Mouse (Mus musculus) cerebellum, adult 2 months (tissue): ENCODE data around the gene Usf2. TPM values are rescaled to one million over a fixed set of nuclear protein-coding genes. Genes with fewer than 3 reads are reported as not detected.
"Not testable (repeated sequence)": the region's sequence is repeated elsewhere in the genome, so short reads cannot be mapped to it uniquely, and the experiment has no call there.

ENCODE experiments used
- DNase-seq, 2 experiments: peaks; one replicate each; pipeline ENCODE4 v3.0.0; 2021
- H3K27ac ChIP-seq: fragments of 200-500 bp; 2 replicates; pipeline ENCODE4 v1.5.1; 2012; ENCODE audit warnings: low read length, control low read depth, inconsistent platforms; ENCODE audit not compliant: insufficient read depth
- H3K27me3 ChIP-seq: fragments of 200-500 bp; 2 replicates; pipeline ENCODE4 v1.6.1; 2012; ENCODE audit warnings: inconsistent platforms, mild to moderate bottlenecking, low read length, moderate library complexity; ENCODE audit not compliant: control insufficient read depth, insufficient read depth
- H3K4me1 ChIP-seq: fragments of 200-500 bp; 2 replicates; pipeline ENCODE4 v1.6.1; 2011; ENCODE audit warnings: low read length; ENCODE audit not compliant: control insufficient read depth, insufficient read depth
- H3K4me3 ChIP-seq: fragments of 200-500 bp; replicated peaks from 2 replicates; pipeline ENCODE3; 2011; ENCODE audit warnings: mild to moderate bottlenecking, low read depth, low read length, control low read depth; ENCODE audit not compliant: insufficient read depth
- CTCF ChIP-seq: fragments of 200-500 bp; IDR thresholded peaks from 2 replicates; pipeline ENCODE4 v1.5.1; 2011; ENCODE audit warnings: low read depth, mild to moderate bottlenecking, control low read depth, low read length, moderate library complexity, borderline replicate concordance; ENCODE audit not compliant: insufficient read depth
- POLR2A ChIP-seq: fragments of 200-500 bp; IDR thresholded peaks from 2 replicates; pipeline ENCODE4 v1.6.1; 2011; ENCODE audit warnings: low read length, control low read depth, borderline replicate concordance; ENCODE audit not compliant: insufficient read depth
- WGBS: fragments of 180-500 bp; shearing (Covaris S2); methylation state at CpG from one replicate; pipeline ENCODE4 v1.1.7; 2018; 5-methylcytosine and 5-hydroxymethylcytosine counted together
- polyA plus RNA-seq: library from polyadenylated mRNA; depleted of rRNA; stranded (reverse); fragments of >200 nt; gene quantifications from 2 replicates; pipeline ENCODE4 v1.2.3, GENCODE M21; 2012

Gene Usf2
- polyA plus RNA-seq, 1 experiment, result 230 TPM

GRCm38 (mm10) chr7:30956357-30956751 lies 249 bp downstream of the Usf2 start:
- no peak for DNase-seq
- TF ChIP-seq CTCF, result no peak
- Histone ChIP-seq H3K27me3 (no peaks in the 10 kb centered on the region), H3K4me1 (peaks cover 18% of the 10 kb centered on the region), H3K4me3 (peak overlapping the region; percentile 91), H3K27ac (peak overlapping the region; percentile 24)
- WGBS, result 2% methylated on average over 45 of the region's 49 CpGs

- TF ChIP-seq CTCF (peak; percentile 69), POLR2A (peak; percentile 51; the same call in 1 of the 2 replicates)
- Histone ChIP-seq H3K4me1 (peaks cover 18% of the 10 kb centered on the region), H3K27me3 (no peaks in the 10 kb centered on the region), H3K27ac (peak overlapping the region; percentile 24), H3K4me3 (peak overlapping the region; percentile 91)
- WGBS, result under 1% methylated on average over 63 of the region's 64 CpGs
- peak; percentile 91 to 95 for DNase-seq
Measured at GRCm38 (mm10) chr7:30955584-30956356, 833 bp downstream of the Usf2 start.

- peak; percentile 17 to 25 for DNase-seq
- H3K4me3 ChIP-seq, result peak overlapping the region; percentile 14
- H3K4me1 ChIP-seq, result peaks cover 18% of the 10 kb centered on the region
- WGBS, result 72% methylated on average over 12 of the region's 12 CpGs
- no peaks in the 10 kb centered on the region for H3K27me3 ChIP-seq
- H3K27ac ChIP-seq, result no peak overlapping the region
- TF ChIP-seq POLR2A (no peak), CTCF (no peak)
Measured at GRCm38 (mm10) chr7:30954971-30955520, 1.6 kb downstream of the Usf2 start.

- TF ChIP-seq CTCF, result no peak
- no peak for TF ChIP-seq POLR2A
- 38% methylated on average over 3 of the region's 3 CpGs for WGBS
Measured at GRCm38 (mm10) chr7:30954036-30954435, 2.6 kb downstream of the Usf2 start.

GRCm38 (mm10) chr7:30953459-30953858 lies 3.1 kb downstream of the Usf2 start:
- peaks cover 11% of the 10 kb centered on the region for H3K4me1 ChIP-seq
- no peaks in the 10 kb centered on the region for H3K27me3 ChIP-seq
- 86% methylated on average over 6 of the region's 6 CpGs for WGBS
- TF ChIP-seq POLR2A (no peak), CTCF (no peak)
- H3K4me3 ChIP-seq, result no peak overlapping the region
- DNase-seq, result peak in 1 of 2 experiments; percentile 7
- no peak overlapping the region for H3K27ac ChIP-seq

More at GRCm38 (mm10) chr7:30954036-30954435, 2.6 kb downstream of the Usf2 start:
- peak; percentile 21 to 26 for DNase-seq
- Histone ChIP-seq H3K27ac (no peak overlapping the region), H3K4me3 (no peak overlapping the region), H3K4me1 (peaks cover 17% of the 10 kb centered on the region), H3K27me3 (no peaks in the 10 kb centered on the region)

GRCm38 (mm10) chr7:30952441-30953265 lies 4.0 kb downstream of the Usf2 start:
- H3K27ac ChIP-seq, result no peak overlapping the region
- TF ChIP-seq POLR2A (no peak), CTCF (no peak)
- H3K4me1 ChIP-seq, result peaks cover 5% of the 10 kb centered on the region; the same call in 1 of the 2 replicates
- peak in 1 of 2 experiments; percentile 7 for DNase-seq
- no peaks in the 10 kb centered on the region for H3K27me3 ChIP-seq
- H3K4me3 ChIP-seq, result no peak overlapping the region
- 87% methylated on average over 16 of the region's 16 CpGs for WGBS

GRCm38 (mm10) chr7:30949902-30950301 lies 6.7 kb downstream of the Usf2 start:
- not testable (repeated sequence) for H3K27me3 ChIP-seq, H3K4me1 ChIP-seq, H3K27ac ChIP-seq, H3K4me3 ChIP-seq
- 79% methylated on average over 3 of the region's 3 CpGs for WGBS
- peak in 1 of 2 experiments; percentile 3 for DNase-seq

GRCm38 (mm10) chr7:30945876-30946275 lies 10.7 kb downstream of the Usf2 start:
- Histone ChIP-seq H3K27ac (no peak overlapping the region), H3K4me1 (no peaks in the 10 kb centered on the region), H3K27me3 (no peaks in the 10 kb centered on the region), H3K4me3 (no peak overlapping the region)
- TF ChIP-seq POLR2A (no peak), CTCF (no peak)
- peak in 1 of 2 experiments; percentile 0 for DNase-seq
- WGBS, result 91% methylated on average over 7 of the region's 7 CpGs

GRCm38 (mm10) chr7:30945466-30945865 lies 11.1 kb downstream of the Usf2 start:
- DNase-seq, H3K4me3 ChIP-seq, H3K4me1 ChIP-seq, H3K27me3 ChIP-seq, H3K27ac ChIP-seq: not testable (repeated sequence)
- WGBS, result 39% methylated on average over 7 of the region's 7 CpGs

- 40% methylated on average over 2 of the region's 2 CpGs for WGBS
- H3K4me1 ChIP-seq, H3K4me3 ChIP-seq, DNase-seq, H3K27me3 ChIP-seq, H3K27ac ChIP-seq: not testable (repeated sequence)
Measured at GRCm38 (mm10) chr7:30944706-30945105, 11.9 kb downstream of the Usf2 start.
